Mouse (Mus musculus) heart, adult 18-20 months (tissue): Measurements from ENCODE around the gene Txk. TPM values are rescaled to one million over a fixed set of nuclear protein-coding genes. Genes with fewer than 3 reads are reported as not detected.
A peak's percentile ranks its signal among the peaks of the same experiment; 100 is the strongest.

Experiments
- DNase-seq, 2 experiments: peaks; one replicate each; pipeline ENCODE4 v3.0.0; 2021 to 2022; ENCODE audit warnings: mixed read lengths in 1 of 2
- total RNA-seq, 2 experiments: library from RNA; stranded (reverse); gene quantifications; 2 replicates each; pipeline ENCODE4 v1.2.3; 2021

The Txk gene
- total RNA-seq, 2 experiments from 2014 or later, result 0.10 to 0.51 TPM

- no peak for DNase-seq
Measured at GRCm38 (mm10) chr5:72689556-72689955, 63.0 kb downstream of the Txk start.

DNA sequence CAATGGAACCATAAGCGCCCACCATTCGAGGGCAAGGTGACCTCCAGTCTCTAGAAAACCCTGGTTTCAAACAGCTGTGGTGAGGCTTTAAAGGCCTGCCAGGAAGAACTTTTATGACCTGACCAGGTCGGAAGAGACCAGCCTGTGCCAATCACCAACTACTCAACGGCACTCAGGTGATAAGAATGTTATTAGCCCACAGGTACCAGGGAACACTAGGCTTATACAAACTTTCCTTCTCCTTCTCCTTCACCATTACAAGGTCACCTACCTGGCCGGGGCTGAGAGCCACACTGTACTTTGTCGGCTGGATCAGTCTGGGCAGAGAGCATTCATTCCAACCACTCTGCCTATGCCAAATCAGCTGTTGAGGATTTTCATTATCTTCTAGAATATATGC is 71.1 kb downstream of the Txk start:
- DNase-seq, result no peak

- no peak for DNase-seq
Measured at GRCm38 (mm10) chr5:72674994-72675542, 77.5 kb downstream of the Txk start.

- DNase-seq, result no peak
Measured at GRCm38 (mm10) chr5:72671017-72671699, 81.4 kb downstream of the Txk start.

- no peak for DNase-seq
Measured at GRCm38 (mm10) chr5:72668351-72668750, 84.2 kb downstream of the Txk start.

- DNase-seq, result no peak
Measured at GRCm38 (mm10) chr5:72666428-72666827, 86.1 kb downstream of the Txk start.

- DNase-seq, result peak; percentile 8 to 73
Measured at GRCm38 (mm10) chr5:72665281-72665680, 87.3 kb downstream of the Txk start.

GRCm38 (mm10) chr5:72664854-72665253 is 87.7 kb downstream of the Txk start:
- DNase-seq, result peak in 1 of 2 experiments; percentile 2

- no peak for DNase-seq
Measured at GRCm38 (mm10) chr5:72664126-72664525, 88.5 kb downstream of the Txk start.

DNA sequence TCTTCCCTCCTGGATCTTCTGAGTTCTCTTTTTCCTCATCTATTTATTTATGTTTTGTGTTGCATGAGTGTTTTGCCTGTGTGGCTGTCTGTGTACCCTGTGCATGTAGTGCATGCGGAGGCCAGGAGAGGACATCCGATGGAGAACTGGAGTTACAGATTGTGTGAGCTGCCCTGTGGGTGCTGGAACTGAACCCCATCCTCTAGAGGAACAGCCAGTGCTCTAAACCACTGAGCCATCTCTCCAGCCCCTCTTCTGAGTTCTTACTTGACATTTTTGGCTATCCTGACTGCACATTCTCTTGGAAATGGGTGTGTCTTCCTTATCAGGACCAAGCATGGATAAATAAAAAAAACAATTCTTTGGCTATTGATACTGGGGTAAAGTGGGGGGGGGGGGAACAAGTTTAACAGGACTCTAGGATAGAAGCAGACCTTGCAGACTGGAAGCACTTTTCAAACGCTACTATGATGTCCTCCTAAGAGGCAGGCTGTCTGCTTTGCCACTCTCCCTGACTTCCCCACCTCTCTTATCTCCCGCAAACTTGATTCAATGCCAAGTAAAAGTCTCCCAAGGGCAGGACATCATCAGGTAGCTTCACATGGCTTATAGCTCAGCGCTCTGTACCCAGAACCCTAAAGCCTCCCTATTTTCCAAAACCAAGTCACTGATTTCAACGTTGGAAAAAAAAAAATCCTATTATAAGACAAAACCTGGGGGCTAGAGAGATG is 91.4 kb downstream of the Txk start:
- no peak for DNase-seq

DNA sequence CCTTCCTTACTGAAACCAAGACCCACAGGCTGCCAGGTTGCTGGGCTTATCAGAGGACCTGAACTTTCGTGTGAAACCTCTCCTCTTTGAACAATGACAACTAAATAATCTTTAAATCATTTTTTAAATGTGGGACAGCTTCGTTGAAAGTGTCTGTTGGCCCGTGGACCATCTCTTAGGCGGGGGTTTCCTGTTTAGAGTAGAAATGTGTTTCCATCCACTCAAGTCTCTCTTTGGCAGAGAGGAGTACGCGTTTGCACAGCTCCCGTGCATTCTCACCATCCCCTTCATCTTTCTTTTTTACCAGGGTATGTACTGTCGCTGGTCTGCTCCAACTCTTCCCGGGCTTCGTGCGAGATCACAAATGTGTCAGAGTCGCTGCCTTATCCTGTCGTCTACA is 94.2 kb downstream of the Txk start:
- DNase-seq, result no peak

GRCm38 (mm10) chr5:72656270-72656791 is 96.2 kb downstream of the Txk start:
- no peak for DNase-seq

DNA sequence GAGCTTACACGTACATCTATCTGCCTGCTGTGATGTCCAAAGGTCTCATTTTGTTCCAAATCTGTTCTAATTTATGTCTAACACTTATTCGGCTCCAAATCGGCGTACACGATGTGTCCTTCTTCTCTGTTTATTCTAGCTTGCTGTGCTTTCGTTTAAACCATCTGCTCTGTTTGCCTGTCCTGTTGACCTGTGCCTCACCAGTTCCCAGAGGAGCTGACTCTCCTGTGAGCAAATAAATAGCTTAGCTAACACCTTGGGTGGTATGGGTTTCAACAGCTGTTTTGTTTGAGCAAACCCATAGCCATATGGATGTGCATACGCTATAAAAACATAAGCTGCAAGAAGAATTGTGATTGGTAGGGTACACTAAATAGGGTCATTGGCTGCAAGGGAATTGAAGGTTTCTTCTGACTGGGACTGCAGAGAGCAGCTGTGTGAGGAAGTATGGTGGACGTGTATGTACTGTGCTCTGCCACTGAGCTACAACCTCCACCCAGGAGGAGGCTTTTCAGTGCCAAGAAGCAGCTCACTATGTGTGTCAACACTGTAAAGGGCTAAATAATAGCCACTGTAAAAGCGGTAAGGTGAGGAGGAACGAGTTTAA is 99.4 kb downstream of the Txk start:
- DNase-seq, result no peak

- no peak for DNase-seq
Measured at GRCm38 (mm10) chr5:72648987-72649735, 103.4 kb downstream of the Txk start.

GRCm38 (mm10) chr5:72647958-72648595 is 104.5 kb downstream of the Txk start:
- DNase-seq, result peak in 1 of 2 experiments; percentile 2

DNA sequence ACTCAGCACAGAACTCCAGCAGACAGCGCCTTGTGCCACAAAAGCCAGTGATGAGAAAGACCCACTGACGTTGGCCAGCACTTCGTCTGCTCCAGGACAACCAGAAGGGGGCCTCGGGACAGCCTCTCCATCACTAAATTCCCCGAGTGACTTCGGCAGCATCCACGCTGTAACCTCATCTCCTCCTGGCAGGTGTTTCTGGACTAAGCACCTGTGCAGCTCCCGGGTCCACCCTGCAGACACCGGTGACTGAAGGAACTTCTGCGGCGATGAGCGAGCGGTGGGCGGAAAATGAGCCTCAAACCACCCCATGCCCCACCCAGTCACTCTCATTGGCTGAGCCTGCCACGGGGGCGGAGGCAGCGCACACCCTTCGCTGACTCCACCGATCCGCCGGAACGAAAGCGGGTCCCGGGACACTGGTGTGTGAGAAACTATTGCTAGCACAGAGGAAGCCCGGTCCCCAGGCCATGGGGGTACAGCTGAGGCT is 105.1 kb downstream of the Txk start, which contains the start of gene Nipal1:
Gene Nipal1, plus strand, starts transcription at position 378 of the 490 bp plus-strand sequence.
- peak; percentile 36 to 48 for DNase-seq

- no peak for DNase-seq
Measured at GRCm38 (mm10) chr5:72646996-72647395, 105.6 kb downstream of the Txk start.

DNA sequence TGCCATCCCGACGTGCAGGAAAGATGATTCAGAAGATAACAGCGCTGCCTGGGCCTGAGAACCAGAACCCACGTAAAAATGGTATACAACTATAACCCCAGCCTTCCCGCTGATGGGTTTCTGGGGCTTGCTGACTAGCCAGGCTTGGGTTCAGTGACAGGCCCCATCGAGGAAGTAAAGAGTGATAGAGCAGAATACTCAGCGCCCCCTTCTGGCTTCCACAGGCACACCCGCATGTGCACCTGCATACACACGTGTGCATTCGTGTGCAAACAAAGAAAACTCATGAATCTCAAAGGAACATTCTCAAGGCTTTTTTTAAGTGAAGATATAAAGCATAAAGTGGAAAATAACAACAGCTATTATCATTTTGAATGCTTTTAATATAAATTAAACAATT is 106.4 kb downstream of the Txk start:
- no peak for DNase-seq
